ENCODE assay signal across 18 mouse cellular contexts in the genomic region with DNA sequence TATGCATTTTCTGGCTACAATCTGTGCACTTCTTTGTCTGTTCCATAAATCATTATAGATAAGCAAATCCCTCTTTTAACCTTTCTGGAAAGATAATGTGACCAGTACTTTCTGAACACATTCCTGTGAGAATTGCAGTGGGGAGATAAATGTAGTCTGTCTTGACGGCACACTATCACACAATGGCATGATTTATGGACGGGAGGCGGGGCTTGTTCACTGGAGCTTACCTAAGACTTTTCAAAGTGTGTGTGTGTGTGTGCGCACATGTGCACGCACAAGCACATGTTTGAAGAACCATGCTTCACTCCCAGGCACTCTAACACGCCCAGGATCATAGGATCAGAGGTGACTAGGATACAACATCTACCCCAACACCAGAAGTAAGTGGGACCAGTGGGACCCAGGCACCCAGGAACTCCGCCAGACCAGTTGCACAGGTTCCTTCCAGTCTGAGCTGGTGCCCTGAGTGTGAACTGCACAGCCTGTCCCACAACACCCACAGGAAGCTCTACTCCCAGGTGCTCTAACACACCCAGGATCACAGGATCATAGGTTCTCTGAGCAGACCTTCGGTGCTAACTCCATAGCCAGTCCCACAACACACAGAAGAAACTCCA.
DNase-seq lines count a peak whose midpoint lies in the region; ATAC-seq lines count a peak whose summit lies in the region.
"Had no signal": no experiment of that assay in that cellular context is flagged by ENCODE, and none has a peak within 500 bp of the region (broad histone marks: within the 10 kb centered on the region; RNA-seq: fewer than 3 reads in every experiment).

No protein-coding gene starts in this region.

- peak; percentile 81 for DNase-seq in heart, adult 11 months
- DNase-seq in heart, postnatal 4 days, result no peak
- peak; percentile 29 for DNase-seq in neural tube, embryonic 10.5 days (ENCODE audit: extremely low spot score, low spot score)
- no peak for DNase-seq in left cerebral cortex, postnatal 4 days
- DNase-seq in midbrain, embryonic 10.5 days (ENCODE audit: low spot score), result no peak
- DNase-seq in cerebellum, postnatal 25 days, result no peak
- DNase-seq: adrenal gland, postnatal 25 days; cerebellum, adult 9-10 months; heart, adult 18-20 months; kidney, postnatal 14 days; right cerebral cortex, postnatal 4 days; thymus, postnatal 36 days had no signal

- H3K4me3 ChIP-seq in neural tube, embryonic 15.5 days (replicated peaks), result no peak overlapping the region
- no peak overlapping the region for H3K4me3 ChIP-seq in midbrain, embryonic 10.5 days
- H3K4me3 ChIP-seq: heart, embryonic 15.5 days; hindbrain, embryonic 15.5 days; midbrain, embryonic 12.5 days had no signal

- no peak for ATAC-seq in neural tube, embryonic 15.5 days (ENCODE audit: low FRiP score)
- ATAC-seq in megakaryocyte-erythroid progenitor cell, adult 5-6 weeks (replicated peaks; ENCODE audit: low FRiP score, low TSS enrichment, poor library complexity, severe bottlenecking), result 0 out of 2 replicates have a peak, but pooled peaks have one; percentile 37
- ATAC-seq: forebrain, embryonic 16.5 days had no signal

- H3K4me2 ChIP-seq in neural tube, embryonic 15.5 days, result no peak overlapping the region
- H3K4me2 ChIP-seq: heart, embryonic 15.5 days; hindbrain, embryonic 15.5 days; midbrain, embryonic 12.5 days had no signal

- H3K9ac ChIP-seq in neural tube, embryonic 15.5 days (replicated peaks), result no peak overlapping the region
- H3K9ac ChIP-seq: heart, embryonic 15.5 days; hindbrain, embryonic 15.5 days; midbrain, embryonic 12.5 days had no signal

- no peaks in the 10 kb centered on the region for H3K27me3 ChIP-seq in neural tube, embryonic 15.5 days (replicated peaks)
- no peaks in the 10 kb centered on the region for H3K27me3 ChIP-seq in midbrain, embryonic 10.5 days (ENCODE audit: low read depth, poor library complexity, severe bottlenecking)
- H3K27me3 ChIP-seq: heart, embryonic 15.5 days; hindbrain, embryonic 15.5 days; midbrain, embryonic 12.5 days had no signal

- WGBS in neural tube, embryonic 15.5 days, result 68% methylated on average over 8 of the region's 8 CpGs
- 91% methylated on average over 8 of the region's 8 CpGs for WGBS in midbrain, embryonic 10.5 days

- intact Hi-C loops in left cerebral cortex, postnatal 4 days (cut with DNase I), result no loop called here

- H3K27ac ChIP-seq in neural tube, embryonic 15.5 days (replicated peaks), result no peak overlapping the region
- no peak overlapping the region for H3K27ac ChIP-seq in midbrain, embryonic 10.5 days (replicated peaks)
- H3K27ac ChIP-seq: heart, embryonic 15.5 days; hindbrain, embryonic 15.5 days; midbrain, embryonic 12.5 days had no signal

- no peaks in the 10 kb centered on the region for H3K4me1 ChIP-seq in neural tube, embryonic 15.5 days
- H3K4me1 ChIP-seq in midbrain, embryonic 10.5 days, result no peaks in the 10 kb centered on the region
- H3K4me1 ChIP-seq: hindbrain, embryonic 15.5 days; midbrain, embryonic 12.5 days had no signal

- H3K36me3 ChIP-seq in neural tube, embryonic 15.5 days, result no peaks in the 10 kb centered on the region
- H3K36me3 ChIP-seq in midbrain, embryonic 10.5 days, result no peaks in the 10 kb centered on the region
- H3K36me3 ChIP-seq: heart, embryonic 15.5 days; hindbrain, embryonic 15.5 days; midbrain, embryonic 12.5 days had no signal

- no peaks in the 10 kb centered on the region for H3K9me3 ChIP-seq in neural tube, embryonic 15.5 days (replicated peaks)
- no peaks in the 10 kb centered on the region for H3K9me3 ChIP-seq in midbrain, embryonic 10.5 days (replicated peaks)
- H3K9me3 ChIP-seq: heart, embryonic 15.5 days; hindbrain, embryonic 15.5 days; midbrain, embryonic 12.5 days had no signal

Comparison
In these comparisons a context has a peak if more than half of its experiments do, and no peak if none do; other contexts are left out.
1. DNase-seq: peak in heart, adult 11 months (single experiment) and neural tube, embryonic 10.5 days (single experiment); none in heart, postnatal 4 days (single experiment), left cerebral cortex, postnatal 4 days (single experiment), midbrain, embryonic 10.5 days (single experiment) and cerebellum, postnatal 25 days (0 of 2).